Mouse (Mus musculus) heart, embryonic 10.5 days (tissue): ENCODE data around the gene Cops6. TPM values are rescaled to one million over a fixed set of nuclear protein-coding genes. Genes with fewer than 3 reads are reported as not detected.

Experiments used
- DNase-seq: peaks from one replicate; pipeline ENCODE4 v3.0.0-alpha.2; 2017; ENCODE audit warnings: low spot score
- H3K27ac ChIP-seq: fragments of 300-500 bp; sonication (generic); 2 replicates; pipeline ENCODE4 v1.5.1; 2016; ENCODE audit warnings: mild to moderate bottlenecking
- H3K27me3 ChIP-seq: fragments of 300-500 bp; sonication (generic); 2 replicates; pipeline ENCODE4 v1.6.1; 2016; ENCODE audit warnings: mild to moderate bottlenecking; ENCODE audit not compliant: poor library complexity, insufficient read depth, severe bottlenecking
- H3K36me3 ChIP-seq: fragments of 300-500 bp; sonication (generic); 2 replicates; pipeline ENCODE4 v1.6.1; 2016; ENCODE audit warnings: mild to moderate bottlenecking, moderate library complexity
- H3K4me1 ChIP-seq: fragments of 300-500 bp; sonication (generic); 2 replicates; pipeline ENCODE4 v1.6.1; 2016; ENCODE audit warnings: mild to moderate bottlenecking
- H3K4me3 ChIP-seq: fragments of 300-500 bp; sonication (generic); 2 replicates; pipeline ENCODE4 v1.5.1; 2016; ENCODE audit warnings: mild to moderate bottlenecking, moderate library complexity
- H3K9me3 ChIP-seq: fragments of 300-500 bp; sonication (generic); 2 replicates; pipeline ENCODE4 v1.6.1; 2016; ENCODE audit warnings: mild to moderate bottlenecking, moderate library complexity
- WGBS: fragments of 180-500 bp; shearing (Covaris S2); methylation state at CpG from one replicate; pipeline ENCODE4 v1.1.7; 2016; 5-methylcytosine and 5-hydroxymethylcytosine counted together
- microRNA counts: library from miRNA; unstranded; fragments of <30 nt; microRNA quantifications from one replicate; lab custom pipeline; 2017
- microRNA-seq: library from miRNA; unstranded; fragments of <30 nt; microRNA quantifications from one replicate; pipeline ENCODE4, GENCODE M21; 2017
- polyA plus RNA-seq: library from polyadenylated mRNA; unstranded; fragments of >200 nt; fragmentation: Nextera tagmentation; extraction: Ambion mirVana; gene quantifications from 2 replicates; pipeline ENCODE4 v1.2.1, GENCODE M21; 2016

The Cops6 gene
- polyA plus RNA-seq, 1 experiment from 2014 or later: 394 TPM

DNA sequence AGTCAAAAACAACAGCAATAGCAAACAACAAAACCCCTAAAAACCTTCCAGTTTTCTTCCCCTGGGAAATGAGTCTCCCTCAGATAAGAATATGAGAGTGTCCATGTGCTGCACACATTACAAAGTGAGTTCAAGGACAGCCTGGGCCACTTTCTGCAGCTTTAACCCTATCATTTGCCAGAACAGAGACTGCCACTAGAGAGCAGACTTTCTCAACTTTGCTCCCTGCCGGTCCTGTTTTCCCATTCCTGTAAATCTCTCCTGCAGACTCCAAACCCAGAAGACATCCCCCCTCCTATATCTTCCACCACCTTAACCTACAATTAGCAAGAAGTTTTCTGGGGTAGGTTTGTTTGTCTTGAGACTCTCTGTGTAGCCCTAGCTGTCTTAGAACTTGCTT lies 38.7 kb downstream of the Cops6 start:
- Histone ChIP-seq H3K4me1 (0 out of 2 replicates have a peak, but pooled peaks cover 8% of the 10 kb centered on the region), H3K27me3 (no peaks in the 10 kb centered on the region), H3K27ac (no peak overlapping the region), H3K4me3 (no peak overlapping the region), H3K36me3 (no peaks in the 10 kb centered on the region), H3K9me3 (0 out of 2 replicates have a peak, but pooled peaks cover 2% of the 10 kb centered on the region)
- WGBS: 19% methylated on average over 1 of the region's 1 CpGs
- DNase-seq: no peak

DNA sequence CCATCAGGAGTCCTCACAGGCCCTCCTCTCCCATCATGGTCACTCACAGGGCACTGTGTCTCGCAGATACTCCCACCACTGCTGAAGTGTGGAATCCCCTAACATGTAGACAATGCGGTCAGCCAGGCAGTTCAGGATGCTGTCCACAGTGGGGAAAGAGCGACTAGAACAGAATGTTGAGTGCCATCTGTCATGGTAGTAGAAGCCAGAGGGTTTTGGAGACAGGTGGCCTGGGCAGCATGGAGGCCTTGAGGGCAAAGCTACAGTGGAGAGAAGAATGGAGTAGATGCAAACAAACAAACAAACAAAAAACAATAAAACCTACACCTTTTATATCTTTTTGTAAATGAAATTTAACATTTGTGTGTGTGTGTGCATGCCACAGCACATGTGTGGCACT lies 41.2 kb downstream of the Cops6 start:
- Histone ChIP-seq H3K27me3 (no peaks in the 10 kb centered on the region), H3K36me3 (no peaks in the 10 kb centered on the region), H3K4me3 (no peak overlapping the region), H3K27ac (no peak overlapping the region), H3K4me1 (no peaks in the 10 kb centered on the region), H3K9me3 (0 out of 2 replicates have a peak, but pooled peaks cover 4% of the 10 kb centered on the region)
- 77% methylated on average over 3 of the region's 3 CpGs for WGBS
- no peak for DNase-seq

DNA sequence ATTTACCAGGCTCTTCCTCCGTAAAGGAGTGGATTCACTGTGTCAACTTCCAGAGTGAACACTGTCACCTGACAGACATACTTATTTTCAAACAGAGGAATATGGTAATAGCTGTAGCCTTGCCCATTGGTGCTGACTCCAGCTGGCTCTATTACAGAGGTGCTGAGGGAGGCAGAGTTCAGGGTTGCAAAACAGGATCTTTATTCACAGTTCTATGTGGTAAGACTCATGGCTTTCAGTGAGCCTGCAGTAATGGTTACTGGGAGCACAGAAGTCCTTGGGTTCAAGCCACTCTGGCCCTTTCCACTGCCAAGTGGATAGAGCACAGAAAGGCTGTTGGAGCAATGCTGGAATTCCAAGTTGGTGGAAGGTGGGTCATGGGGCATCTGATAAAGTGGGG lies 46.4 kb downstream of the Cops6 start:
- Histone ChIP-seq H3K27me3 (no peaks in the 10 kb centered on the region), H3K4me3 (no peak overlapping the region), H3K27ac (no peak overlapping the region), H3K4me1 (no peaks in the 10 kb centered on the region), H3K36me3 (no peaks in the 10 kb centered on the region), H3K9me3 (0 out of 2 replicates have a peak, but pooled peaks cover 4% of the 10 kb centered on the region)
- 68% methylated on average over 1 of the region's 1 CpGs for WGBS
- DNase-seq: no peak

DNA sequence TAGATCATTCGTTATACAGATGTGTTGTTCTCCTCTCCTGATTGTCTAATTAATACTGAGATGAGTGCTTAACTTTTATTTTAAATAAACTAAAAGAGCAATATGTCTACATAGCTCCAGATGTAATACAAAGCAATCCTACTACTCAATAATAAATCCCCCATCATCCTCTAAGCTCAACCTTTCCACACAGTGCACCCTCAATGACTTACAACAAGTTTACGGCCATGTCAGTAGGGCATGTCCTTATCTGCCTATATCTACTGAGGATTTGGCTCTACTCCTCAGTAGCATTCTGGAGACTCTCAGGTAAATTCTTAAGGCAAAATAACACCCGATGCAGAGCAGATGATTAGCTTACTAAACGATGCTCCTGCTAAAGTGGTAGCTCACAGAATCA lies 47.0 kb downstream of the Cops6 start:
- Histone ChIP-seq H3K9me3 (0 out of 2 replicates have a peak, but pooled peaks cover 4% of the 10 kb centered on the region), H3K36me3 (no peaks in the 10 kb centered on the region), H3K27ac (no peak overlapping the region), H3K27me3 (no peaks in the 10 kb centered on the region), H3K4me3 (no peak overlapping the region), H3K4me1 (no peaks in the 10 kb centered on the region)
- 76% methylated on average over 4 of the region's 4 CpGs for WGBS
- DNase-seq: no peak

MicroRNAs within 50 kb of the gene (microRNA counts, 519-probe panel; counts per million panel counts)
- microRNA mmu-miR-106b (lab: Ali Mortazavi, UCI) (6,542 counts per million, percentile 68 among the panel's probes with 10 or more counts), microRNA mmu-miR-25 (lab: Ali Mortazavi, UCI) (9,174 counts per million, percentile 94 among the panel's probes with 10 or more counts), microRNA mmu-miR-93 (lab: Ali Mortazavi, UCI) (6,801 counts per million, percentile 72 among the panel's probes with 10 or more counts)

Small RNA genes within 50 kb of the gene (microRNA-seq; reads per million reads assigned to microRNA genes)
- gene Mir106b: 5,562 reads per million, percentile 91 among the genes with 10 or more reads in this experiment
- gene Mir25: 473 reads per million, percentile 71 among the genes with 10 or more reads in this experiment
- 7,883 reads per million, percentile 93 among the genes with 10 or more reads in this experiment for gene Mir93

Other genes with a start within 250 kb of the Cops6 start
- 0.14 TPM in 1 of 2 replicates, not detected in the other for gene Cyp3a13, start 239.5 kb upstream of the Cops6 start, polyA plus RNA-seq
- not detected in 2 replicates for gene Gjc3, start 198.0 kb upstream of the Cops6 start, polyA plus RNA-seq
- not detected in 2 replicates for gene Azgp1, start 179.6 kb upstream of the Cops6 start, polyA plus RNA-seq
- gene Smok3a, start 139.8 kb upstream of the Cops6 start, polyA plus RNA-seq: not detected in 2 replicates
- gene Smok3b, start 139.6 kb upstream of the Cops6 start, polyA plus RNA-seq: not detected in 2 replicates
- not detected in 2 replicates for gene Smok3c, start 107.9 kb upstream of the Cops6 start, polyA plus RNA-seq
- 15.6 and 15.8 TPM in 2 replicates for gene Zkscan1, start 76.0 kb upstream of the Cops6 start, polyA plus RNA-seq
- 50.0 and 65.1 TPM in 2 replicates for gene Zscan21, start 44.2 kb upstream of the Cops6 start, polyA plus RNA-seq
- 10.3 and 18.8 TPM in 2 replicates for gene Zfp113, start 5.3 kb upstream of the Cops6 start, polyA plus RNA-seq
- 13.4 and 15.0 TPM in 2 replicates for gene Ap4m1, start 10.9 kb downstream of the Cops6 start, polyA plus RNA-seq
- gene Mcm7, start 11.4 kb downstream of the Cops6 start, polyA plus RNA-seq: 189 and 225 TPM in 2 replicates
- gene Taf6, start 26.4 kb downstream of the Cops6 start, polyA plus RNA-seq: 89.3 and 113 TPM in 2 replicates
- gene Cnpy4, start 26.4 kb downstream of the Cops6 start, polyA plus RNA-seq: 31.6 and 46.9 TPM in 2 replicates
- 5.6 and 6.6 TPM in 2 replicates for gene Mblac1, start 33.2 kb downstream of the Cops6 start, polyA plus RNA-seq
- not detected in 2 replicates for gene Nxpe5, start 64.8 kb downstream of the Cops6 start, polyA plus RNA-seq
- gene Lamtor4, start 94.4 kb downstream of the Cops6 start, polyA plus RNA-seq: 69.9 and 77.7 TPM in 2 replicates
- gene BC037034, start 103.0 kb downstream of the Cops6 start, polyA plus RNA-seq: 4.8 and 8.7 TPM in 2 replicates
- 1.4 and 1.6 TPM in 2 replicates for gene Gal3st4, start 111.8 kb downstream of the Cops6 start, polyA plus RNA-seq
- gene Gm43720, start 118.9 kb downstream of the Cops6 start, polyA plus RNA-seq: 0.07 and 0.16 TPM in 2 replicates
- gene Gpc2, start 118.9 kb downstream of the Cops6 start, polyA plus RNA-seq: 11.1 and 18.0 TPM in 2 replicates
- 4.1 and 4.2 TPM in 2 replicates for gene Stag3, start 119.2 kb downstream of the Cops6 start, polyA plus RNA-seq
- not detected in 2 replicates for gene Pvrig, start 180.9 kb downstream of the Cops6 start, polyA plus RNA-seq